Mouse (Mus musculus): ENCODE measurements around the gene Usp29. TPM values are rescaled to one million over a fixed set of nuclear protein-coding genes. Genes with fewer than 3 reads are reported as not detected.

The Usp29 gene
- total RNA-seq, 2 experiments from 2014 or later = 0.10 to 0.11 TPM

- intact Hi-C loops (cut with DNase I) = no loop called here
- DNase-seq (ENCODE audit: low spot score) = no peak
Observed at GRCm38 (mm10) chr7:6801642-6802041, 71.3 kb downstream of the Usp29 start.

- intact Hi-C loops (cut with DNase I) = no loop called here
- no peak for DNase-seq (ENCODE audit: low spot score)
Observed at GRCm38 (mm10) chr7:6810556-6810955, 80.2 kb downstream of the Usp29 start.

GRCm38 (mm10) chr7:6814971-6815370 lies 84.6 kb downstream of the Usp29 start:
- no peak for DNase-seq (ENCODE audit: low spot score)
- intact Hi-C loops (cut with DNase I) = no loop called here

- DNase-seq (ENCODE audit: low spot score) = no peak
- intact Hi-C loops (cut with DNase I) = no loop called here
Observed at GRCm38 (mm10) chr7:6816706-6817376, 86.5 kb downstream of the Usp29 start.

- intact Hi-C loops (cut with DNase I) = no loop called here
- no peak for DNase-seq (ENCODE audit: low spot score)
Observed at GRCm38 (mm10) chr7:6820296-6820695, 89.9 kb downstream of the Usp29 start.

GRCm38 (mm10) chr7:6822633-6823032 lies 92.3 kb downstream of the Usp29 start:
- DNase-seq (ENCODE audit: low spot score) = no peak
- intact Hi-C loops (cut with DNase I) = no loop called here

GRCm38 (mm10) chr7:6823673-6824072 lies 93.3 kb downstream of the Usp29 start:
- no peak for DNase-seq (ENCODE audit: low spot score)

GRCm38 (mm10) chr7:6825966-6826647 lies 95.7 kb downstream of the Usp29 start:
- intact Hi-C loops (cut with DNase I) = no loop called here

More at GRCm38 (mm10) chr7:6823673-6824072, 93.3 kb downstream of the Usp29 start:
- intact Hi-C loops (cut with DNase I) = no loop called here

GRCm38 (mm10) chr7:6829148-6829547 lies 98.8 kb downstream of the Usp29 start:
- DNase-seq (ENCODE audit: low spot score) = no peak
- intact Hi-C loops (cut with DNase I) = no loop called here

More at GRCm38 (mm10) chr7:6825966-6826647, 95.7 kb downstream of the Usp29 start:
- peak; percentile 23 for DNase-seq (ENCODE audit: low spot score)

GRCm38 (mm10) chr7:6834950-6835349 lies 104.6 kb downstream of the Usp29 start:
- intact Hi-C loops (cut with DNase I) = no loop called here
- no peak for DNase-seq (ENCODE audit: low spot score)

GRCm38 (mm10) chr7:6835351-6835750 lies 105.0 kb downstream of the Usp29 start:
- no peak for DNase-seq (ENCODE audit: low spot score)
- intact Hi-C loops (cut with DNase I) = no loop called here

- DNase-seq (ENCODE audit: low spot score) = no peak
- intact Hi-C loops (cut with DNase I) = no loop called here
Observed at GRCm38 (mm10) chr7:6837297-6837925, 107.0 kb downstream of the Usp29 start.

GRCm38 (mm10) chr7:6837926-6838554 lies 107.7 kb downstream of the Usp29 start:
- DNase-seq (ENCODE audit: low spot score) = no peak
- intact Hi-C loops (cut with DNase I) = no loop called here

GRCm38 (mm10) chr7:6840860-6841259 lies 110.5 kb downstream of the Usp29 start:
- DNase-seq (ENCODE audit: low spot score) = no peak

GRCm38 (mm10) chr7:6849495-6849894 lies 119.1 kb downstream of the Usp29 start:
- intact Hi-C loops (cut with DNase I) = no loop called here
- no peak for DNase-seq (ENCODE audit: low spot score)

More at GRCm38 (mm10) chr7:6840860-6841259, 110.5 kb downstream of the Usp29 start:
- intact Hi-C loops (cut with DNase I) = no loop called here

GRCm38 (mm10) chr7:6850321-6850720 lies 119.9 kb downstream of the Usp29 start:
- intact Hi-C loops (cut with DNase I) = no loop called here
- DNase-seq (ENCODE audit: low spot score) = no peak

GRCm38 (mm10) chr7:6851256-6851655 lies 120.9 kb downstream of the Usp29 start:
- intact Hi-C loops (cut with DNase I) = no loop called here

GRCm38 (mm10) chr7:6851717-6852503 lies 121.5 kb downstream of the Usp29 start:
- intact Hi-C loops (cut with DNase I) = no loop called here
- no peak for DNase-seq (ENCODE audit: low spot score)

More at GRCm38 (mm10) chr7:6851256-6851655, 120.9 kb downstream of the Usp29 start:
- DNase-seq (ENCODE audit: low spot score) = no peak

GRCm38 (mm10) chr7:6855613-6856405 lies 125.4 kb downstream of the Usp29 start:
- no peak for DNase-seq (ENCODE audit: low spot score)
- intact Hi-C loops (cut with DNase I) = no loop called here
